Mouse (Mus musculus) embryonic facial prominence, embryonic 11.5 days (tissue): ENCODE measurements around the gene Cys1. TPM values are rescaled to one million over a fixed set of nuclear protein-coding genes. Genes with fewer than 3 reads are reported as not detected.

ENCODE experiments used
- ATAC-seq: fragments of 200-750 bp; cut with Nextera tagmentation; replicated peaks from 2 replicates; pipeline ENCODE4 v1.8.0; 2017; ENCODE audit warnings: low read depth; ENCODE audit not compliant: insufficient number of reproducible peaks, low FRiP score, low TSS enrichment
- DNase-seq: peaks from one replicate; pipeline ENCODE4 v3.0.0-alpha.2; 2015; ENCODE audit warnings: low spot score
- H3K27ac ChIP-seq: fragments of 300-500 bp; sonication (generic); replicated peaks from 2 replicates; pipeline ENCODE4 v1.5.1; 2014; ENCODE audit warnings: mild to moderate bottlenecking, low read depth, low read length, control low read depth
- H3K27me3 ChIP-seq: fragments of 300-500 bp; sonication (generic); 2 replicates; pipeline ENCODE4 v1.6.1; 2014; ENCODE audit warnings: mild to moderate bottlenecking, low read length, moderate library complexity, mixed read lengths; ENCODE audit not compliant: control insufficient read depth, insufficient read depth
- H3K36me3 ChIP-seq: fragments of 300-500 bp; sonication (generic); replicated peaks from 2 replicates; pipeline ENCODE4 v1.6.1; 2014; ENCODE audit warnings: low read depth, mild to moderate bottlenecking, low read length, moderate library complexity, mixed read lengths; ENCODE audit not compliant: control insufficient read depth, insufficient read depth
- H3K4me1 ChIP-seq: fragments of 300-500 bp; sonication (generic); 2 replicates; pipeline ENCODE4 v1.6.1; 2014; ENCODE audit warnings: low read length, mixed read lengths; ENCODE audit not compliant: control insufficient read depth, insufficient read depth
- H3K4me2 ChIP-seq: fragments of 300-500 bp; sonication (generic); 2 replicates; pipeline ENCODE4 v1.6.1; 2014; ENCODE audit warnings: low read depth, mild to moderate bottlenecking, control low read depth, low read length, moderate library complexity
- H3K4me3 ChIP-seq: fragments of 300-500 bp; sonication (generic); 2 replicates; pipeline ENCODE4 v1.5.1; 2014; ENCODE audit warnings: low read depth, low read length, control low read depth
- H3K9ac ChIP-seq: fragments of 300-500 bp; sonication (generic); replicated peaks from 2 replicates; pipeline ENCODE4 v1.6.1; 2014; ENCODE audit warnings: mild to moderate bottlenecking, control low read depth, low read length
- H3K9me3 ChIP-seq: fragments of 300-500 bp; sonication (generic); replicated peaks from 2 replicates; pipeline ENCODE4 v1.6.1; 2016; ENCODE audit warnings: mild to moderate bottlenecking, low read length, inconsistent platforms, mixed read lengths; ENCODE audit not compliant: control insufficient read depth
- WGBS: fragments of 180-500 bp; shearing (Covaris S2); extraction: QIAGEN DNeasy Blood & Tissue Kit; methylation state at CpG from one replicate; pipeline ENCODE4 v1.1.7; 2014; 5-methylcytosine and 5-hydroxymethylcytosine counted together
- polyA plus RNA-seq: library from polyadenylated mRNA; unstranded; fragments of >200 nt; fragmentation: Nextera tagmentation; extraction: Ambion mirVana; gene quantifications from 2 replicates; pipeline ENCODE4 v1.2.1, GENCODE M21; 2014

The Cys1 gene
- polyA plus RNA-seq, 1 experiment from 2014 or later = 0.94 TPM

DNA sequence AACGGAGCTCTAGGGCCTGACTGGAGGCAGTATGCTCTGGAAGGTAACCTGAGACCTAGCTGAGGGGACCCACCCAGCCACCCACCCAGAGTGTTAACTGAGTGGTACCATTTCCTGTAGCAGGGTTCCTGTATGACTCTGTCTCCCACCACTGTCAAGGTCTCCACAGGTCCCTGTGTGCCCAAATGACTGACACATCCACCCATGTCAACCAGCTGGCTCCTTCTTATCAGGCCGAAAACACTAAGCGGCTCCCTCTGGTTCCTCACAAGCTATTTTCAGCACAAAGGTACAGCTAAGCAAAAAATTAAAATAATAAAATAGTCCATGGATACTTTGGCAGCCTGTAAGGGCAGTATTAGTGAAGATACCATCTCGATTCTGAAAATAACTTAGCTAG, 47.4 kb downstream of the Cys1 start:
- ATAC-seq = no peak
- whole genome bisulfite sequencing = 74% methylated on average over 4 of the region's 4 CpGs
- H3K4me1 ChIP-seq = no peaks in the 10 kb centered on the region
- H3K4me2 ChIP-seq = no peak overlapping the region
- H3K9me3 ChIP-seq = no peaks in the 10 kb centered on the region
- no peak for DNase-seq
- H3K36me3 ChIP-seq = no peaks in the 10 kb centered on the region
- no peaks in the 10 kb centered on the region for H3K27me3 ChIP-seq
- no peak overlapping the region for H3K9ac ChIP-seq
- H3K4me3 ChIP-seq = no peak overlapping the region
- no peak overlapping the region for H3K27ac ChIP-seq

DNA sequence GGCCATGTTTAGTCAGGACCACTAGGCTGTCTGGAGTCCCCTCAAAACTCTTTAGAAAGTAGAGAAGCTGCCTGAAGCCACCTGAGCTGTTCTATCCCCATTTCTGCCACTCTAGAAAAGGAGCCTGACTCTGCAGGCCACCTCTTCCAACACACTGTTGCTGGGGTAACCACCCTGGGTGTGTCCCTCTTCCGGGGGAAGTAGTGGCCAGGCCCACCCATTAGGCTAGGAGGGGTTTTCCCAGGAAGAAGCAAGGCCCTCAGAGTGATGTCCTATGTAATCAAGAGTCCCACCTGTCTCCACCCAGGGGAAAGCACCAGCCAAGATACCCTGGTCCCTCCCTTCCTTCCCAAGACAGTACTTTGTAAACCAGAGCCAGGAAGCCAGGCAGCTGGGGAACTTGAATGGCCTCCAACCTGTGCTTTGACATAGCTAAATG, 47.8 kb downstream of the Cys1 start:
- Histone ChIP-seq H3K36me3 (no peaks in the 10 kb centered on the region), H3K27me3 (no peaks in the 10 kb centered on the region), H3K9me3 (no peaks in the 10 kb centered on the region), H3K27ac (no peak overlapping the region), H3K4me2 (no peak overlapping the region), H3K4me3 (no peak overlapping the region), H3K4me1 (no peaks in the 10 kb centered on the region), H3K9ac (no peak overlapping the region)
- WGBS = 88% methylated on average over 1 of the region's 1 CpGs
- ATAC-seq (no peak), DNase-seq (no peak)

DNA sequence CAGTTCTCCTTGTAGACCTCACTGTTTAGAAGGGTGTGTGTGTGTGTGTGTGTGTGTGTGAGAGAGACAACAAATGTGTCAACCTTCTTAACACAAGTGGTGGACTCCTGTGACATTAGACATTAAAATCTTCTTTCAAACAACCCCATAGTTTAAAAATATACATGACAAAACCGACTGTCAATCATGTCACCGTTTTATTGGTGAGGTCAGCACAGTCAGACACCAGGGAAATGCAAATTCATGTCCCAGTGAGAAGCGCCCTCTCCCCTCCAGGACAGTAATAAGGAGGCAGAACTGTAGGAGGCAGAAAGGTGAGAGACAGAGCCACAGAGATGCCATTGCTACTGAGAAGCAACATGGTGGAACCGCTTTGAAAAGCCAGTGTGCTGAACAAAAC, 49.2 kb downstream of the Cys1 start:
- no peak for DNase-seq
- WGBS = 73% methylated on average over 4 of the region's 4 CpGs
- no peak overlapping the region for H3K9ac ChIP-seq
- no peaks in the 10 kb centered on the region for H3K9me3 ChIP-seq
- no peak overlapping the region for H3K4me2 ChIP-seq
- H3K27ac ChIP-seq = no peak overlapping the region
- H3K4me1 ChIP-seq = no peaks in the 10 kb centered on the region
- ATAC-seq = no peak
- H3K4me3 ChIP-seq = no peak overlapping the region
- no peaks in the 10 kb centered on the region for H3K36me3 ChIP-seq
- no peaks in the 10 kb centered on the region for H3K27me3 ChIP-seq

DNA sequence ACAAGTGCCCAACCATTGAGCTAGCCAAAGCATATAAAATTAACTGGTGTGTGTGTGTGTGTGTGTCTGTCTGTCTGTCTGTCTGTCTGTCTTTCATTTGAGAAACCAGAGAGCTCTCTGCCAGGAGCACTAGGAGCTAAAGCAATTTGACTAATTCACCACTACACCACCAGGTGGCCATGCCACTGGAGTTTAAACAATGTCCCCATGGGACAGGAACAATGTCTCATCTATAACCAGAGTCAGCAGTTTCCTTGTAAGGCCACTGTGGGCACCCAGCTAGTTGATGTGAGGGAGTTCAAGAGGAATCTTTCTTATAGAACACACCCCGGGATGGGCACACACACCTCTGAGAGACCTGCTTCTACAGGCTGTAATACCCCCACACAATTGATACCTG, 51.4 kb downstream of the Cys1 start:
- WGBS = 83% methylated on average over 1 of the region's 1 CpGs
- H3K4me1 ChIP-seq = no peaks in the 10 kb centered on the region
- no peaks in the 10 kb centered on the region for H3K36me3 ChIP-seq
- H3K9me3 ChIP-seq = no peaks in the 10 kb centered on the region
- H3K4me2 ChIP-seq = no peak overlapping the region
- H3K4me3 ChIP-seq = no peak overlapping the region
- ATAC-seq (no peak), DNase-seq (peak; percentile 30)
- no peak overlapping the region for H3K9ac ChIP-seq
- no peaks in the 10 kb centered on the region for H3K27me3 ChIP-seq
- H3K27ac ChIP-seq = no peak overlapping the region

DNA sequence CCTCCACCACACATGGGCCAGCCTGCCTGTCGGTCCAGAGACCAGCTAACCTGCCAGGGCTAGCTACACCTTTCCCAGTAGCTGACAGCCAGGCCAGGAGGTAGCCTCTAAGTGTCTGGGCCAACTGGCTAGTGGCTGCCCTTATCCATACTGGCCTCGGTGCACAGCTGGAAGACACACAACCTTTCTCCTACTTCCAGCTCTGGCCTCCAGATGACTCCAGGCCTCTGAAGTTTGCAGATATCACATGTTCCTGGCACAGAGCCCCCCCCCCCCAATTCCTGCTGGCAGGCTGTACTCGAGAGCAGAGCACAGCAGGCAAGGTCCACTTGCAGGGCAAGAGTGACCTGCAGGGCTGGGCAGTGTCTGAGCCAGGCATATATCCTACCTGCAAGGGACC, 54.4 kb downstream of the Cys1 start:
- WGBS = 61% methylated on average over 3 of the region's 3 CpGs
- no peaks in the 10 kb centered on the region for H3K4me1 ChIP-seq
- H3K27ac ChIP-seq = no peak overlapping the region

DNA sequence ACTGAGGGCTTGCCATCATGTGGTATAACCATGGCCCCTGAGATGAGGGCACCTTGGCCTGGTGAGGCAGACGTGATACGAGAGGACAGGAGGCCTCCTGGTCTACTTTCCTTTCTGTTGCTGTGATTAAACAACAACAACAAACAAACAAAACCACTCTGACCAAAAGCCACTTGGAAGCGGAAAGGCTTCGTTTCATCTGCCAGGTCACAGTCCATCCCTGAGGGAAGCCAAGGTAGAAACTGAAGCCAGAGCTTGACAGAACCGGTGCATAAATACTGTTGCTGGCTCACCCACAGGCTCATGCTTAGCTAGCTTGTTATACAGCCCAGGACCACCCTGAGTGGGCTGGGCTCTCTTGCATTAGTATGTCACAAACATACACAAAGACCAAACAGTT, 55.2 kb downstream of the Cys1 start:
- Histone ChIP-seq H3K4me3 (no peak overlapping the region), H3K4me2 (no peak overlapping the region), H3K9ac (no peak overlapping the region), H3K9me3 (no peaks in the 10 kb centered on the region), H3K36me3 (no peaks in the 10 kb centered on the region), H3K27me3 (no peaks in the 10 kb centered on the region), H3K4me1 (no peaks in the 10 kb centered on the region), H3K27ac (no peak overlapping the region)
- no peak for ATAC-seq
- WGBS = 86% methylated on average over 5 of the region's 5 CpGs
- no peak for DNase-seq

More for the DNA sequence above, 54.4 kb downstream of the Cys1 start:
- no peak for DNase-seq
- Histone ChIP-seq H3K9me3 (no peaks in the 10 kb centered on the region), H3K9ac (no peak overlapping the region), H3K4me2 (no peak overlapping the region), H3K27me3 (no peaks in the 10 kb centered on the region), H3K4me3 (no peak overlapping the region), H3K36me3 (no peaks in the 10 kb centered on the region)
- no peak for ATAC-seq

DNA sequence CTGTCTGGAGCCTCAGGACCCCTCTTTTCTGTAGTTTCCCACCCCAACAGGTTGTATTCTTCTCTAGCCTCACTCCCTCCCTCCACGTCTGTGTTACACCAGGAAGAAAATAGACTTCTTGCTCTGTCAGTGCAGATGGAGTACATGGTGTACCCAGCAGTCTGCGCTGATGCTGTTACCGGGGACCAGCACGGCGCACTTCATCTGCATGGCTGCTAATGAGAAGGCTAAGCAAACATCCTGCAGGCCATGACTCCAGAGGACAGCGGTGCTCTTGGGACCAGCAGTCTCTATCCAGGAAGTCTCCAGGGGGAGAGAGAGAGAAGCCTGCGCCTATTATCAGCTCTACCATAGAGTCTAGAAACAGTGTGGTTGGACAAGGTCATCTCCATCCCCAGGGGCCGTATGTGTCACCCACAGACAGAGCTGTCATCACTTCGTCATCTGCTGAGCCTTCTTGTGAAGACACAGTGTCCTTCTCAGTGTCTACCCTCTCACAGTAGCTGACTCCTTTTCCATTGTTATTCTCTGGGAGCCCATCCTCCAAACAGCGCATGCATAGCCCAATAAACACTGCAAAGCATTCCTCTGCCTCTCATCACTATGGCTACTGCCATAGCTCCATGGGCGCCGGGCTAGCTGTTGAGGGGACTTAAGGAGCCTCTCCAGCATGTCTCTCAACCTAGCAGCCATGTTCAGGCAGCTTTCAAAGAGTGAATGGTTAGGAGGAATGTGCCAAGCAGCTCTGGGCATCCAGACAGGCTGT, 57.9 kb downstream of the Cys1 start:
- no peak overlapping the region for H3K4me3 ChIP-seq
- DNase-seq (no peak), ATAC-seq (no peak)

GRCm38 (mm10) chr12:24619436-24619835, 62.2 kb downstream of the Cys1 start:
- no peaks in the 10 kb centered on the region for H3K36me3 ChIP-seq
- WGBS = 80% methylated on average over 4 of the region's 4 CpGs
- no peak overlapping the region for H3K9ac ChIP-seq
- H3K4me1 ChIP-seq = no peaks in the 10 kb centered on the region
- no peaks in the 10 kb centered on the region for H3K9me3 ChIP-seq
- H3K4me2 ChIP-seq = no peak overlapping the region
- ATAC-seq = no peak
- no peaks in the 10 kb centered on the region for H3K27me3 ChIP-seq
- DNase-seq = no peak
- H3K4me3 ChIP-seq = no peak overlapping the region
- no peak overlapping the region for H3K27ac ChIP-seq

More for the DNA sequence above, 57.9 kb downstream of the Cys1 start:
- H3K27ac ChIP-seq = no peak overlapping the region
- no peaks in the 10 kb centered on the region for H3K27me3 ChIP-seq
- WGBS = 76% methylated on average over 12 of the region's 12 CpGs
- H3K4me2 ChIP-seq = no peak overlapping the region
- no peaks in the 10 kb centered on the region for H3K4me1 ChIP-seq
- no peak overlapping the region for H3K9ac ChIP-seq
- H3K36me3 ChIP-seq = no peaks in the 10 kb centered on the region
- H3K9me3 ChIP-seq = no peaks in the 10 kb centered on the region
